Mouse (Mus musculus) bone marrow macrophage, adult 2 months (primary cell): Measurements from ENCODE around the gene Cdc42ep5.

Experiments
- CTCF ChIP-seq: IDR thresholded peaks from 2 replicates; pipeline ENCODE4 v1.5.1; 2012; ENCODE audit warnings: low read depth, mild to moderate bottlenecking, low read length, moderate library complexity
- POLR2A ChIP-seq: IDR thresholded peaks from 2 replicates; pipeline ENCODE4 v1.6.1; 2012; ENCODE audit warnings: mild to moderate bottlenecking, low read depth, low read length, borderline replicate concordance

DNA sequence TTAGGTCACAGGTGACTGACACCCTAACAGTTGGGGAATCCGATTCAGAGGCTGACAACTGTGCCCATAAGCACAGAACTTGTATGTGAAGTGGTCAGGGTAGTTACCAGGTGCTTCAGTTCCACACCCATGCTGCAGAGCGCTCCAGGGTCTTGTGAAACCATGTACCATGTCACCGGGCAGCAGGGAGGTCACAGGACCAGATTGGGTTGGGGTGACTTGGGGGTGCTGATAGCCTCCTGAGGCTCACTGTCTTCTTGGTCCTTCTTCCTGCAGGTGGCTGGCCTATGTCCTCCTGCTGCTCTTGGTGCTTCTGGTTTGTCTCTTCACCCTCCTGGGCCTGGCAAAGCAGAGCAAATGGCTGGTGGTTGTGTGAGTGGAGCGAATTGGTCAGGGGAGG lies 36.8 kb downstream of the Cdc42ep5 start:
- TF ChIP-seq CTCF (no peak), POLR2A (no peak)
